In the genomic region with DNA sequence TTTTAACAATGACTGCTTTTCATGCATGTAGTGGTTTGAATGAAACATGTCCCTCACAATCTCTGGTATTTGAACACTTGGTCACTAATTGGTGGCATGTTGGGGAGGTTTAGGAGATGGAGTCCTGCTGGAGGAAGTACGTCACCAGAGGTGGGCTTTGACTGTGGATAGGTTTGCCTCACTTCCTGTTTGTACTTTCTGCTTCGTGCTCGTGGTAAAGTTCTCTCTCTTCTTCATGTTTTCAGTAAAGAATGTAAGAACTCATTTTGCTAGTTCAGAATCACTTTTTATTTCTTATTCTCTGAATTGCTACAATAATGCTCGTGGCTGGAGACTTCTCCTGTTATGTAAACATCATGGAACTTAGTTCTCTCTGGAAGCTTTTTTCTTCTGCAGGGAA, we compare ENCODE assay signal across 23 mouse cellular contexts.
DNase-seq lines count a peak whose midpoint lies in the region; ATAC-seq and TF ChIP-seq lines count a peak whose summit lies in the region.
"Had no signal": no experiment of that assay in that cellular context is flagged by ENCODE, and none has a peak within 500 bp of the region (broad histone marks: within the 10 kb centered on the region; RNA-seq: fewer than 3 reads in every experiment).

No protein-coding gene starts in this region.

- H3K4me3 ChIP-seq in thymus, adult 2 months (ENCODE audit: control insufficient read depth, insufficient read depth, low read length) = no peak overlapping the region
- no peak overlapping the region for H3K4me3 ChIP-seq in midbrain, embryonic 10.5 days
- H3K4me3 ChIP-seq: embryonic facial prominence, embryonic 13.5 days; erythroblast, embryonic 14.5 days; forebrain, embryonic 12.5 days; heart, embryonic 15.5 days; midbrain, embryonic 15.5 days had no signal

- ATAC-seq in CD4-positive, CD25-positive, alpha-beta regulatory T cell, adult 4 months = peak; percentile 89
- ATAC-seq: intestine, embryonic 16.5 days; midbrain, embryonic 15.5 days had no signal

- H3K36me3 ChIP-seq in thymus, adult 2 months (ENCODE audit: control insufficient read depth, insufficient read depth, low read length) = no peaks in the 10 kb centered on the region
- no peaks in the 10 kb centered on the region for H3K36me3 ChIP-seq in splenic B cell, adult 2 months (ENCODE audit: control insufficient read depth, insufficient read depth, low read length, poor library complexity, severe bottlenecking)
- H3K36me3 ChIP-seq in midbrain, embryonic 10.5 days = no peaks in the 10 kb centered on the region
- H3K36me3 ChIP-seq: embryonic facial prominence, embryonic 13.5 days; forebrain, embryonic 12.5 days; heart, embryonic 15.5 days; midbrain, embryonic 15.5 days had no signal

- 37% methylated on average over 4 of the region's 4 CpGs for WGBS in thymus, adult 2 months
- 81% methylated on average over 4 of the region's 4 CpGs for WGBS in midbrain, embryonic 10.5 days

- TF ChIP-seq POLR2A in thymus, adult 2 months (IDR thresholded peaks at IDR 0.05; ENCODE audit: control insufficient read depth, extremely low read depth, insufficient read depth, low read length, poor library complexity) = no peak

- peak; percentile 13 for DNase-seq in thymus, adult 2 months
- no peak for DNase-seq in thymus, postnatal 36 days
- DNase-seq in induced T-regulatory cell, adult 2 months (ENCODE audit: low read depth) = peak; percentile 80
- DNase-seq in splenic B cell, adult 2 months (ENCODE audit: low read depth, low spot score) = peak; percentile 34
- no peak for DNase-seq in midbrain, embryonic 10.5 days (ENCODE audit: low spot score)
- no peak for DNase-seq in kidney, postnatal 14 days
- no peak for DNase-seq in ovary, postnatal 10 days (ENCODE audit: low spot score)
- DNase-seq: adrenal gland, adult 8-10 months; cerebellum, adult 11-12 months; gastrocnemius, postnatal 25 days; heart, postnatal 4 days; kidney, postnatal 36 days; lung, embryonic 14.5 days; right cerebral cortex, postnatal 14 days had no signal

- no peaks in the 10 kb centered on the region for H3K4me1 ChIP-seq in thymus, adult 2 months (replicated peaks; ENCODE audit: control insufficient read depth, insufficient read depth, low read length)
- no peaks in the 10 kb centered on the region for H3K4me1 ChIP-seq in midbrain, embryonic 10.5 days
- H3K4me1 ChIP-seq: embryonic facial prominence, embryonic 13.5 days; forebrain, embryonic 12.5 days; midbrain, embryonic 15.5 days had no signal

- H3K27me3 ChIP-seq in thymus, adult 2 months (ENCODE audit: control insufficient read depth, insufficient read depth, low read length) = no peaks in the 10 kb centered on the region
- no peaks in the 10 kb centered on the region for H3K27me3 ChIP-seq in splenic B cell, adult 2 months (ENCODE audit: control insufficient read depth, insufficient read depth, low read length, poor library complexity, severe bottlenecking)
- no peaks in the 10 kb centered on the region for H3K27me3 ChIP-seq in midbrain, embryonic 10.5 days (ENCODE audit: low read depth, poor library complexity, severe bottlenecking)
- H3K27me3 ChIP-seq: embryonic facial prominence, embryonic 13.5 days; forebrain, embryonic 12.5 days; heart, embryonic 15.5 days; midbrain, embryonic 15.5 days had no signal

- H3K27ac ChIP-seq in thymus, adult 2 months (ENCODE audit: control insufficient read depth, insufficient read depth, low read length) = no peak overlapping the region; the same call in 1 of the 2 replicates
- H3K27ac ChIP-seq in midbrain, embryonic 10.5 days (replicated peaks) = no peak overlapping the region
- H3K27ac ChIP-seq: embryonic facial prominence, embryonic 13.5 days; forebrain, embryonic 12.5 days; hindbrain, embryonic 14.5 days; liver, embryonic 14.5 days; midbrain, embryonic 15.5 days had no signal

- no peak for TF ChIP-seq CTCF in thymus, adult 2 months (IDR thresholded peaks at IDR 0.05; ENCODE audit: borderline replicate concordance, control insufficient read depth, extremely low read depth, insufficient read depth, low read length, poor library complexity)

- no peaks in the 10 kb centered on the region for H3K9me3 ChIP-seq in midbrain, embryonic 10.5 days (replicated peaks)
- H3K9me3 ChIP-seq: embryonic facial prominence, embryonic 13.5 days; forebrain, embryonic 12.5 days; heart, embryonic 15.5 days; midbrain, embryonic 15.5 days had no signal

Comparison
In these comparisons a context has a peak if more than half of its experiments do, and no peak if none do; other contexts are left out.
1. DNase-seq: peak in thymus, adult 2 months (single experiment), induced T-regulatory cell, adult 2 months (single experiment) and splenic B cell, adult 2 months (single experiment); none in thymus, postnatal 36 days (0 of 2), midbrain, embryonic 10.5 days (single experiment), kidney, postnatal 14 days (single experiment) and ovary, postnatal 10 days (single experiment).